Mouse (Mus musculus): ENCODE results near the gene Aktip.

GRCm38 (mm10) chr8:91117537-91117936 is 82.2 kb downstream of the Aktip start:
- TF ChIP-seq POLR2A (IDR thresholded peaks at IDR 0.05; ENCODE audit: borderline replicate concordance, extremely low read depth, insufficient read depth, insufficient read length, poor library complexity, severe bottlenecking) = no peak
- TF ChIP-seq CTCF (IDR thresholded peaks at IDR 0.05; ENCODE audit: borderline replicate concordance, extremely low read depth, insufficient read depth, insufficient read length) = no peak

Data from brain, embryonic 14.5 days (tissue).